Mouse (Mus musculus) liver, postnatal 0 days (tissue): ENCODE measurements around the gene Ddx4. TPM values are rescaled to one million over a fixed set of nuclear protein-coding genes. Genes with fewer than 3 reads are reported as not detected.

Experiments used
- ATAC-seq: fragments of 200-750 bp; cut with Nextera tagmentation; 2 replicates; pipeline ENCODE4 v1.8.0; 2017; ENCODE audit warnings: mild to moderate bottlenecking, moderate library complexity
- DNase-seq: peaks from one replicate; pipeline ENCODE4 v3.0.0-alpha.2; 2016
- H3K27ac ChIP-seq: fragments of 300-500 bp; sonication (generic); 2 replicates; pipeline ENCODE4 v1.5.1; 2014; ENCODE audit warnings: antibody characterized with exemption, moderate library complexity, mild to moderate bottlenecking, low read depth
- H3K27me3 ChIP-seq: fragments of 300-500 bp; sonication (generic); 2 replicates; pipeline ENCODE4 v1.6.1; 2014; ENCODE audit warnings: low read length, control low read depth, mixed read lengths; ENCODE audit not compliant: insufficient read depth
- H3K36me3 ChIP-seq: fragments of 300-500 bp; sonication (generic); replicated peaks from 2 replicates; pipeline ENCODE4 v1.6.1; 2014; ENCODE audit warnings: mild to moderate bottlenecking, control low read depth, low read length, moderate library complexity, mixed read lengths; ENCODE audit not compliant: insufficient read depth
- H3K4me1 ChIP-seq: fragments of 300-500 bp; sonication (generic); 2 replicates; pipeline ENCODE4 v1.6.1; 2014; ENCODE audit warnings: antibody characterized with exemption, mild to moderate bottlenecking, control low read depth; ENCODE audit not compliant: insufficient read depth
- H3K4me2 ChIP-seq: fragments of 300-500 bp; sonication (generic); 2 replicates; pipeline ENCODE4 v1.6.1; 2014; ENCODE audit warnings: low read depth, mild to moderate bottlenecking, low read length, moderate library complexity, mixed read lengths
- H3K4me3 ChIP-seq: fragments of 300-500 bp; sonication (generic); 2 replicates; pipeline ENCODE4 v1.5.1; 2014; ENCODE audit warnings: low read depth, low read length
- H3K9ac ChIP-seq: fragments of 300-500 bp; sonication (generic); replicated peaks from 2 replicates; pipeline ENCODE4 v1.6.1; 2014; ENCODE audit warnings: mild to moderate bottlenecking, moderate library complexity
- H3K9me3 ChIP-seq: fragments of 300-500 bp; sonication (generic); 2 replicates; pipeline ENCODE4 v1.6.1; 2016; ENCODE audit warnings: mild to moderate bottlenecking, control low read depth, low read length, mixed read lengths
- CTCF ChIP-seq: sonication (generic); IDR thresholded peaks from 2 replicates; pipeline ENCODE4 v1.5.1; 2016; ENCODE audit warnings: antibody characterized with exemption, low read depth
- EP300 ChIP-seq: IDR thresholded peaks from 2 replicates; pipeline ENCODE4 v1.6.1; 2016; ENCODE audit warnings: antibody characterized with exemption, low read depth, mild to moderate bottlenecking
- WGBS: fragments of 180-500 bp; shearing (Covaris S2); extraction: QIAGEN DNeasy Blood & Tissue Kit; methylation state at CpG from one replicate; pipeline ENCODE4 v1.1.7; 2014; ENCODE audit not compliant: insufficient replicate concordance; 5-methylcytosine and 5-hydroxymethylcytosine counted together
- polyA plus RNA-seq: library from polyadenylated mRNA; unstranded; fragments of >200 nt; fragmentation: Nextera tagmentation; extraction: Ambion mirVana; gene quantifications from 2 replicates; pipeline ENCODE4 v1.2.1, GENCODE M21; 2015

Ddx4 gene
- polyA plus RNA-seq, 1 experiment from 2014 or later: 0.09 TPM

- Histone ChIP-seq H3K4me1 (no peaks in the 10 kb centered on the region), H3K9me3 (no peaks in the 10 kb centered on the region), H3K36me3 (no peaks in the 10 kb centered on the region), H3K27me3 (no peaks in the 10 kb centered on the region), H3K9ac (no peak overlapping the region), H3K27ac (no peak overlapping the region), H3K4me3 (no peak overlapping the region), H3K4me2 (no peak overlapping the region)
- ATAC-seq: no peak
- TF ChIP-seq EP300 (no peak), CTCF (no peak)
- no peak for DNase-seq
Observed at GRCm38 (mm10) chr13:112573800-112574199, 78.5 kb downstream of the Ddx4 start.

GRCm38 (mm10) chr13:112570768-112571167, 81.5 kb downstream of the Ddx4 start:
- H3K4me3 ChIP-seq: no peak overlapping the region
- WGBS: 69% methylated on average over 5 of the region's 5 CpGs
- TF ChIP-seq CTCF (no peak), EP300 (no peak)
- ATAC-seq (no peak), DNase-seq (no peak)
- no peaks in the 10 kb centered on the region for H3K4me1 ChIP-seq
- H3K27ac ChIP-seq: no peak overlapping the region
- no peak overlapping the region for H3K9ac ChIP-seq
- no peak overlapping the region for H3K4me2 ChIP-seq
- H3K9me3 ChIP-seq: no peaks in the 10 kb centered on the region
- no peaks in the 10 kb centered on the region for H3K36me3 ChIP-seq
- no peaks in the 10 kb centered on the region for H3K27me3 ChIP-seq

GRCm38 (mm10) chr13:112569606-112570005, 82.7 kb downstream of the Ddx4 start:
- no peak for DNase-seq
- WGBS: 58% methylated on average over 4 of the region's 4 CpGs
- Histone ChIP-seq H3K4me1 (no peaks in the 10 kb centered on the region), H3K9ac (no peak overlapping the region), H3K36me3 (no peaks in the 10 kb centered on the region), H3K27ac (no peak overlapping the region), H3K9me3 (no peaks in the 10 kb centered on the region), H3K4me2 (no peak overlapping the region), H3K27me3 (no peaks in the 10 kb centered on the region), H3K4me3 (no peak overlapping the region)
- ATAC-seq: no peak
- TF ChIP-seq CTCF (no peak), EP300 (no peak)

GRCm38 (mm10) chr13:112560554-112561138, 91.6 kb downstream of the Ddx4 start:
- DNase-seq: no peak
- Histone ChIP-seq H3K9me3 (no peaks in the 10 kb centered on the region), H3K4me3 (no peak overlapping the region), H3K9ac (no peak overlapping the region), H3K27ac (no peak overlapping the region), H3K36me3 (no peaks in the 10 kb centered on the region), H3K4me1 (no peaks in the 10 kb centered on the region), H3K4me2 (no peak overlapping the region), H3K27me3 (no peaks in the 10 kb centered on the region)
- 76% methylated on average over 6 of the region's 6 CpGs for WGBS
- no peak for ATAC-seq
- TF ChIP-seq EP300: no peak
- TF ChIP-seq CTCF: no peak

GRCm38 (mm10) chr13:112556501-112556900, 95.8 kb downstream of the Ddx4 start:
- no peaks in the 10 kb centered on the region for H3K9me3 ChIP-seq
- DNase-seq: no peak
- H3K27me3 ChIP-seq: no peaks in the 10 kb centered on the region
- H3K9ac ChIP-seq: no peak overlapping the region
- TF ChIP-seq EP300 (no peak), CTCF (no peak)
- no peak overlapping the region for H3K4me3 ChIP-seq
- no peaks in the 10 kb centered on the region for H3K36me3 ChIP-seq
- no peaks in the 10 kb centered on the region for H3K4me1 ChIP-seq
- WGBS: 49% methylated on average over 2 of the region's 2 CpGs
- no peak overlapping the region for H3K4me2 ChIP-seq
- no peak for ATAC-seq
- no peak overlapping the region for H3K27ac ChIP-seq

- no peak for DNase-seq
- Histone ChIP-seq H3K27ac (no peak overlapping the region), H3K27me3 (no peaks in the 10 kb centered on the region), H3K36me3 (no peaks in the 10 kb centered on the region), H3K4me2 (no peak overlapping the region), H3K9ac (no peak overlapping the region), H3K4me1 (no peaks in the 10 kb centered on the region), H3K9me3 (no peaks in the 10 kb centered on the region), H3K4me3 (no peak overlapping the region)
- WGBS: 86% methylated on average over 5 of the region's 5 CpGs
- no peak for ATAC-seq
- TF ChIP-seq CTCF (no peak), EP300 (no peak)
Observed at GRCm38 (mm10) chr13:112553304-112553703, 99.0 kb downstream of the Ddx4 start.
